Mouse (Mus musculus) midbrain, embryonic 11.5 days (tissue): ENCODE measurements at regions not wholly inside any gene's neighbourhood (a gene's known extent, or its start where the extent isn't known, plus 50 kb on each side); places are given as distances from the start of the nearest gene placed in this dataset.
A peak's percentile ranks its signal among the peaks of the same experiment; 100 is the strongest.

ENCODE experiments used
- ATAC-seq: fragments of 200-750 bp; cut with Nextera tagmentation; 2 replicates; pipeline ENCODE4 v1.8.0; 2017; ENCODE audit warnings: moderate TSS enrichment, moderate library complexity; ENCODE audit not compliant: low FRiP score
- DNase-seq: peaks from one replicate; pipeline ENCODE4 v3.0.0; 2015; ENCODE audit warnings: low spot score; ENCODE audit errors: missing footprints
- H3K27ac ChIP-seq: fragments of 300-500 bp; sonication (generic); 2 replicates; pipeline ENCODE4 v1.5.1; 2014; ENCODE audit warnings: low read depth, low read length
- H3K27me3 ChIP-seq: fragments of 300-500 bp; sonication (generic); 2 replicates; pipeline ENCODE4 v1.6.1; 2014; ENCODE audit warnings: mild to moderate bottlenecking, low read length, moderate library complexity, mixed read lengths; ENCODE audit not compliant: control insufficient read depth, insufficient read depth
- H3K36me3 ChIP-seq: fragments of 300-500 bp; sonication (generic); 2 replicates; pipeline ENCODE4 v1.6.1; 2014; ENCODE audit warnings: mild to moderate bottlenecking, low read length, moderate library complexity, mixed read lengths; ENCODE audit not compliant: control insufficient read depth, insufficient read depth
- H3K4me1 ChIP-seq: fragments of 300-500 bp; sonication (generic); 2 replicates; pipeline ENCODE4 v1.6.1; 2014; ENCODE audit warnings: low read length; ENCODE audit not compliant: control insufficient read depth, insufficient read depth
- H3K4me2 ChIP-seq: fragments of 300-500 bp; sonication (generic); 2 replicates; pipeline ENCODE4 v1.6.1; 2014; ENCODE audit warnings: mild to moderate bottlenecking, moderate library complexity
- H3K4me3 ChIP-seq: fragments of 300-500 bp; sonication (generic); 2 replicates; pipeline ENCODE4 v1.5.1; 2014; ENCODE audit warnings: low read depth, low read length
- H3K9ac ChIP-seq: fragments of 300-500 bp; sonication (generic); 2 replicates; pipeline ENCODE4 v1.6.1; 2014; ENCODE audit warnings: low read length
- H3K9me3 ChIP-seq: fragments of 300-500 bp; sonication (generic); 2 replicates; pipeline ENCODE4 v1.6.1; 2016; ENCODE audit warnings: low read length; ENCODE audit not compliant: control insufficient read depth
- WGBS: fragments of 180-500 bp; shearing (Covaris S2); extraction: QIAGEN DNeasy Blood & Tissue Kit; methylation state at CpG from one replicate; pipeline ENCODE4 v1.1.7; 2014; 5-methylcytosine and 5-hydroxymethylcytosine counted together

- Histone ChIP-seq H3K4me2 (no peak overlapping the region), H3K4me1 (no peaks in the 10 kb centered on the region), H3K9ac (no peak overlapping the region), H3K27ac (no peak overlapping the region), H3K4me3 (no peak overlapping the region), H3K27me3 (no peaks in the 10 kb centered on the region), H3K36me3 (no peaks in the 10 kb centered on the region), H3K9me3 (no peaks in the 10 kb centered on the region)
- DNase-seq (no peak), ATAC-seq (no peak)
- 95% methylated on average over 2 of the region's 2 CpGs for WGBS
Observed at GRCm38 (mm10) chr10:70866737-70867136, 211.0 kb upstream of the Phyhipl start.

- WGBS, result 89% methylated on average over 5 of the region's 5 CpGs
- H3K9ac ChIP-seq, result no peak overlapping the region
- no peaks in the 10 kb centered on the region for H3K9me3 ChIP-seq
- ATAC-seq (no peak), DNase-seq (peak; percentile 23)
- H3K4me1 ChIP-seq, result peaks cover 4% of the 10 kb centered on the region; the same call in 1 of the 2 replicates
- no peak overlapping the region for H3K27ac ChIP-seq
- no peaks in the 10 kb centered on the region for H3K36me3 ChIP-seq
- no peaks in the 10 kb centered on the region for H3K27me3 ChIP-seq
- H3K4me2 ChIP-seq, result no peak overlapping the region
- no peak overlapping the region for H3K4me3 ChIP-seq
Observed at GRCm38 (mm10) chr10:70864650-70865049, 208.9 kb upstream of the Phyhipl start.

GRCm38 (mm10) chr10:70862022-70862335 is 206.2 kb upstream of the Phyhipl start:
- 46% methylated on average over 4 of the region's 4 CpGs for WGBS

GRCm38 (mm10) chr10:70861131-70862021 is 205.6 kb upstream of the Phyhipl start:
- no peak for ATAC-seq
- Histone ChIP-seq H3K9ac (no peak overlapping the region), H3K36me3 (no peaks in the 10 kb centered on the region), H3K4me1 (peaks cover 4% of the 10 kb centered on the region; the same call in 1 of the 2 replicates), H3K4me3 (no peak overlapping the region), H3K27me3 (no peaks in the 10 kb centered on the region), H3K4me2 (no peak overlapping the region), H3K27ac (no peak overlapping the region), H3K9me3 (no peaks in the 10 kb centered on the region)
- 45% methylated on average over 9 of the region's 10 CpGs for WGBS
- DNase-seq, result peak; percentile 84

More at GRCm38 (mm10) chr10:70862022-70862335, 206.2 kb upstream of the Phyhipl start:
- no peak overlapping the region for H3K4me3 ChIP-seq
- H3K4me1 ChIP-seq, result peaks cover 4% of the 10 kb centered on the region; the same call in 1 of the 2 replicates
- ATAC-seq, result no peak
- H3K27ac ChIP-seq, result no peak overlapping the region
- no peaks in the 10 kb centered on the region for H3K9me3 ChIP-seq
- DNase-seq, result no peak
- no peaks in the 10 kb centered on the region for H3K36me3 ChIP-seq
- H3K27me3 ChIP-seq, result no peaks in the 10 kb centered on the region
- no peak overlapping the region for H3K9ac ChIP-seq
- no peak overlapping the region for H3K4me2 ChIP-seq

GRCm38 (mm10) chr10:70857155-70857820 is 201.5 kb upstream of the Phyhipl start:
- Histone ChIP-seq H3K27ac (no peak overlapping the region), H3K9me3 (no peaks in the 10 kb centered on the region), H3K9ac (no peak overlapping the region), H3K4me3 (no peak overlapping the region), H3K36me3 (no peaks in the 10 kb centered on the region), H3K4me1 (peaks cover 4% of the 10 kb centered on the region; the same call in 1 of the 2 replicates), H3K27me3 (no peaks in the 10 kb centered on the region), H3K4me2 (no peak overlapping the region)
- WGBS, result 83% methylated on average over 14 of the region's 14 CpGs
- DNase-seq (peak; percentile 73), ATAC-seq (no peak)

GRCm38 (mm10) chr10:70855948-70856347 is 200.2 kb upstream of the Phyhipl start:
- Histone ChIP-seq H3K36me3 (no peaks in the 10 kb centered on the region), H3K9me3 (no peaks in the 10 kb centered on the region), H3K4me1 (no peaks in the 10 kb centered on the region; the same call in 1 of the 2 replicates), H3K9ac (no peak overlapping the region), H3K4me2 (no peak overlapping the region), H3K27ac (no peak overlapping the region), H3K4me3 (no peak overlapping the region), H3K27me3 (no peaks in the 10 kb centered on the region)
- DNase-seq (no peak), ATAC-seq (no peak)
- WGBS, result 89% methylated on average over 8 of the region's 8 CpGs

- DNase-seq (no peak), ATAC-seq (no peak)
- no peaks in the 10 kb centered on the region for H3K27me3 ChIP-seq
- H3K36me3 ChIP-seq, result no peaks in the 10 kb centered on the region
- 89% methylated on average over 4 of the region's 4 CpGs for WGBS
- H3K4me3 ChIP-seq, result no peak overlapping the region
- H3K27ac ChIP-seq, result no peak overlapping the region
- no peak overlapping the region for H3K9ac ChIP-seq
- H3K4me1 ChIP-seq, result no peaks in the 10 kb centered on the region
- no peaks in the 10 kb centered on the region for H3K9me3 ChIP-seq
- H3K4me2 ChIP-seq, result no peak overlapping the region
Observed at GRCm38 (mm10) chr10:70853614-70854013, 197.8 kb upstream of the Phyhipl start.

GRCm38 (mm10) chr10:70848141-70848540 is 192.4 kb upstream of the Phyhipl start:
- Histone ChIP-seq H3K27ac (no peak overlapping the region), H3K36me3 (no peaks in the 10 kb centered on the region), H3K4me2 (no peak overlapping the region), H3K9ac (no peak overlapping the region), H3K4me1 (no peaks in the 10 kb centered on the region), H3K4me3 (no peak overlapping the region), H3K9me3 (no peaks in the 10 kb centered on the region), H3K27me3 (no peaks in the 10 kb centered on the region)
- peak; percentile 72 for DNase-seq
- ATAC-seq, result no peak
- 90% methylated on average over 5 of the region's 5 CpGs for WGBS

GRCm38 (mm10) chr10:70847341-70847882 is 191.6 kb upstream of the Phyhipl start:
- no peak overlapping the region for H3K4me3 ChIP-seq
- H3K9ac ChIP-seq, result no peak overlapping the region
- no peaks in the 10 kb centered on the region for H3K9me3 ChIP-seq
- peak; percentile 49 for DNase-seq
- H3K4me1 ChIP-seq, result no peaks in the 10 kb centered on the region
- H3K27me3 ChIP-seq, result no peaks in the 10 kb centered on the region
- H3K4me2 ChIP-seq, result no peak overlapping the region
- 72% methylated on average over 3 of the region's 3 CpGs for WGBS
- no peak overlapping the region for H3K27ac ChIP-seq
- no peak for ATAC-seq
- H3K36me3 ChIP-seq, result no peaks in the 10 kb centered on the region
